Mouse (Mus musculus) thymus, adult 2 months (tissue): ENCODE data around the gene Hck. TPM values are rescaled to one million over a fixed set of nuclear protein-coding genes. Genes with fewer than 3 reads are reported as not detected.
A peak's percentile ranks its signal among the peaks of the same experiment; 100 is the strongest.

Source experiments
- DNase-seq: peaks from one replicate; pipeline ENCODE4 v3.0.0; 2021
- H3K27ac ChIP-seq: fragments of 200-500 bp; 2 replicates; pipeline ENCODE4 v1.5.1; 2012; ENCODE audit warnings: low read length, control low read depth; ENCODE audit not compliant: control insufficient read depth, insufficient read depth
- H3K27me3 ChIP-seq: fragments of 200-500 bp; 2 replicates; pipeline ENCODE4 v1.6.1; 2012; ENCODE audit warnings: mild to moderate bottlenecking, low read length, moderate library complexity, mixed read lengths; ENCODE audit not compliant: control insufficient read depth, insufficient read depth
- H3K36me3 ChIP-seq: fragments of 200-500 bp; 2 replicates; pipeline ENCODE4 v1.6.1; 2012; ENCODE audit warnings: mild to moderate bottlenecking, low read length, moderate library complexity; ENCODE audit not compliant: control insufficient read depth, insufficient read depth
- H3K4me1 ChIP-seq: fragments of 200-500 bp; replicated peaks from 2 replicates; pipeline ENCODE4 v1.6.1; 2012; ENCODE audit warnings: low read length; ENCODE audit not compliant: control insufficient read depth, insufficient read depth
- H3K4me3 ChIP-seq: fragments of 200-500 bp; 2 replicates; pipeline ENCODE4 v1.5.1; 2012; ENCODE audit warnings: mild to moderate bottlenecking, low read length, control low read depth, moderate library complexity; ENCODE audit not compliant: control insufficient read depth, insufficient read depth
- CTCF ChIP-seq: fragments of 200-500 bp; IDR thresholded peaks from 2 replicates; pipeline ENCODE4 v1.5.1; 2012; ENCODE audit warnings: mild to moderate bottlenecking, control low read depth, low read length, moderate library complexity, borderline replicate concordance; ENCODE audit not compliant: control insufficient read depth, poor library complexity, insufficient read depth; ENCODE audit errors: extremely low read depth
- POLR2A ChIP-seq: fragments of 200-500 bp; IDR thresholded peaks from 2 replicates; pipeline ENCODE4 v1.6.1; 2012; ENCODE audit warnings: mild to moderate bottlenecking, low read length, control low read depth, moderate library complexity; ENCODE audit not compliant: control insufficient read depth, poor library complexity, insufficient read depth; ENCODE audit errors: extremely low read depth
- WGBS: fragments of 180-500 bp; shearing (Covaris S2); methylation state at CpG from one replicate; pipeline ENCODE4 v1.1.7; 2018; 5-methylcytosine and 5-hydroxymethylcytosine counted together
- polyA plus RNA-seq: library from polyadenylated mRNA; depleted of rRNA; stranded (reverse); fragments of >200 nt; gene quantifications from 2 replicates; pipeline ENCODE4 v1.2.3, GENCODE M21; 2012

The Hck gene
- polyA plus RNA-seq, 1 experiment: 22.1 TPM

DNA sequence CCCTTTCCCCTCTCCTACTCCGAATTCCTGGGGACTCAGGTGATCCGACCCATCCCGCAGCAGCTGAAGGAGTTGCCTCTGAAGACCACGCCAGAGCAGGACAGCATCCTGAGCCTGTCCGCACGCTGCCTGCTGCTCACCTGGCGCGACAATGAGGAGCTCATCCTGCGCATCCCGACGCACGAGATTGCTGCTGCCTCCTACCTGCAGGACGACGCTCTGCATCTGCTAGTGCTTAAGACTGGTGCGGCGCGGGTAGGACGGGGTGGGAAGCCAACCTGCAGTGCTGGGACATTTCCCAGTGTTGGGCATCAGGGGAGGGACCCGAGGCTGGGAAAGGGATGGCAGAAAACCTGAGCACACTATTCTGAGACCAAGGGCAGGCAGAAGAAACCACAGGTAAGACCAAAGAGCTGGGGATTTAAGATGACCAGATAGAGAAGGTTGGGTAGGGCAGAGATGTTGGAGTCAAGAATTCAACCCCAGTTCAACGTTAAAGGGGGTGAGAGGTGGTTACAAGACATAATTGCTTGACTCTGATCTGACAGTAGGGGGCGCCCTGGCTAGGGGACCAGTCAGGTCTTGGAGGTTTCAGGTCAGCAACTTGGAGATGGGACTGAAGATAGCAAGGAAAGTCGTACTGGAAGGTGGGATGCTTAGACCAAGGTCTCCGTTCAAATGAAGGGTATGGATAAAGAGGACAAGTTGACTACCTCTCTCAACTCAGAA is 37.3 kb upstream of the Hck start:
- DNase-seq: no peak
- Histone ChIP-seq H3K27me3 (no peaks in the 10 kb centered on the region), H3K4me1 (no peaks in the 10 kb centered on the region), H3K4me3 (no peak overlapping the region), H3K36me3 (no peaks in the 10 kb centered on the region), H3K27ac (no peak overlapping the region)
- WGBS: 86% methylated on average over 23 of the region's 23 CpGs
- no peak for TF ChIP-seq POLR2A
- TF ChIP-seq CTCF: no peak

DNA sequence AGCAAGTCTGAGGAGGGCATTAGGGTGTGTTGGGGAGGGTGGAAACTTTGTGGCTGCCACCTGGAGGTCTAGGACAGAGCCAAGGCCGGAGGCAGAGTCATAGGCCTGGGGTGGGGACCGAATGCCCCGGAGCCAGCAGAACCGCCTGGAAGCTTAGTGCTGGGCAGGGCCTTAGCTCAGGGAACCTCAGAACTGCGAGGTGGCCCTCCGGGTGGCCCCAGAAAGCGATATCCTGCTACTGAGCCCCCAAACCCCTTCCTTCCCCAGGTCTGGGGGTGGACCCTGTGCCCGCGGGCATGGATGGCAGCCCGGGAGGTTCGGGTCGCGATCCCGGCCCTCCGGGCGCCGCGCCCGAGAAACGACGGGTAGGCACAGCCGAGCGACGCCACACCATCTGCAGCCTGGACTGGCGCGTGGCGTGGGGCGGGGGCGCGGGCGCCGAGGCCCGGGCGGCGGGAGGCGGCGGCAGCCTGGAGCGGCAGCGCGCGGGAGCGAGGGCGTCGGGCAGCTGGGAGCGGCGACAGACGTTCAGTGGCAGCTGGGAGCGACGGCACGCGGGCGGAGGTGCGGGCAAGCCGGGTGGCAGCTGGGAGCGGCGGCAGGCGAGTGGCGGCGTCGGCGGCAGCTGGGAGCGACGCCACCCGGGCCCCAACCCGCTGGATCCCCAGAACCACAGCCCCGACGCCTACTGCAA is 36.6 kb upstream of the Hck start:
- no peaks in the 10 kb centered on the region for H3K36me3 ChIP-seq
- TF ChIP-seq CTCF: no peak
- TF ChIP-seq POLR2A: no peak
- H3K27me3 ChIP-seq: no peaks in the 10 kb centered on the region
- 97% methylated on average over 67 of the region's 67 CpGs for WGBS
- H3K4me1 ChIP-seq: no peaks in the 10 kb centered on the region
- DNase-seq: no peak
- no peak overlapping the region for H3K4me3 ChIP-seq
- H3K27ac ChIP-seq: no peak overlapping the region

DNA sequence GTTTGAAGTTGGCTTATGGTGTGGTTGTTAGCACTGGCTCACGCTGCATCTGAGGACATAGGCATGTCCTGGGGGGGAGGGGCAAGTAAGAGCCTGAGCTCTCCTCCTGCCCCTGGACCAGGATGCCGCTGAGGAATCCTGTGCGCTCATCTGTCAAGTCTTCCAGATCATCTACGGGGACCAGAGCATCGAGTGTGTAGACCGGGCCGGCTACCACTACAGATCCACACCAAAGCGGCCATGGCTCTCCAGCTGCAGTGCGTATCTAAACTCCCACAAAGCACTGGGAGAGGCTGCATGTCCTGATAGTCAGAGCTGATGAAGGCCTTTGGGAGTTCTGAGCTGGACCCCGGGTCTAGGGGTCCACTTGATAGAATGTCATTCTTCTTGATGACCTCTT is 33.6 kb upstream of the Hck start:
- DNase-seq: no peak
- Histone ChIP-seq H3K36me3 (no peaks in the 10 kb centered on the region), H3K27ac (no peak overlapping the region), H3K4me1 (no peaks in the 10 kb centered on the region), H3K27me3 (no peaks in the 10 kb centered on the region), H3K4me3 (no peak overlapping the region)
- 98% methylated on average over 10 of the region's 10 CpGs for whole genome bisulfite sequencing
- no peak for TF ChIP-seq POLR2A
- no peak for TF ChIP-seq CTCF

- Histone ChIP-seq H3K27me3 (no peaks in the 10 kb centered on the region), H3K4me1 (no peaks in the 10 kb centered on the region), H3K36me3 (no peaks in the 10 kb centered on the region), H3K27ac (no peak overlapping the region), H3K4me3 (no peak overlapping the region)
- DNase-seq: no peak
- WGBS: 53% methylated on average over 2 of the region's 2 CpGs
- TF ChIP-seq CTCF: no peak
- no peak for TF ChIP-seq POLR2A
These were observed 32.3 kb upstream of the Hck start for GRCm38 (mm10) chr2:153075961-153076360.

DNA sequence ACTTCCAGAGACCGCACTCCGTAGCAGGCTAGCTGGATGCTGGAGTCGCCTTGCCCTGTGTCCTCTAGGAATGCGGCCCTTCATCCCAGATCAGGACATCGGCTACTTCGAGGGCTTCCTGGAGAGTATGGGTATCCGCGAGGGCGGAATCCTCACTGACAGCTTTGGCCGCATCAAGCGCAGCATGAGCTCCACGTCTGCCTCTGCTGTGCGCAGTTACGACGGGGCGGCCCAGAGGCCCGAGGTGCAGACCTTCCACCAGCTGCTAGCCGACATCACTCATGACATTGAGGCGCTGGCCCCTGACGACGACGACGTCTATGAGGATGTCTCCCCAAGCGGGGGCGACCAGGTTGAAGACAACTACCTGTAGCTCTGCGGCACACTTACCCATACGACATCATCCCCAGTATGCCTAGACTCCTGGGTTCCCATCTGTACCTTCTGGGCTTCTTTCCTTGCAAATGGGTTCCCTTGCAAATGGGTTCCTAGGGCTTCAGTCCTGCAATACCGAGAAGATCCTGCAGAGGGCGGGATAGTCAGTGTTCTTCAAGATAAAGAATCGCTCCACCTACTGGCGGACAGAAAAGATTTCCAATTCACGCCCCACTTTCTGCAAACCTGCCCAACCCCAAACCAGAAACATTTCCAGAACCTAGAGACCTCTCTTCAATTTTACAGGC is 27.3 kb upstream of the Hck start:
- Histone ChIP-seq H3K27ac (no peak overlapping the region), H3K4me1 (peaks cover 5% of the 10 kb centered on the region; the same call in 1 of the 2 replicates), H3K36me3 (no peaks in the 10 kb centered on the region), H3K27me3 (no peaks in the 10 kb centered on the region), H3K4me3 (no peak overlapping the region)
- peak; percentile 71 for DNase-seq
- 66% methylated on average over 32 of the region's 32 CpGs for WGBS
- peak; percentile 45; the same call in 1 of the 2 replicates for TF ChIP-seq CTCF
- no peak for TF ChIP-seq POLR2A

DNA sequence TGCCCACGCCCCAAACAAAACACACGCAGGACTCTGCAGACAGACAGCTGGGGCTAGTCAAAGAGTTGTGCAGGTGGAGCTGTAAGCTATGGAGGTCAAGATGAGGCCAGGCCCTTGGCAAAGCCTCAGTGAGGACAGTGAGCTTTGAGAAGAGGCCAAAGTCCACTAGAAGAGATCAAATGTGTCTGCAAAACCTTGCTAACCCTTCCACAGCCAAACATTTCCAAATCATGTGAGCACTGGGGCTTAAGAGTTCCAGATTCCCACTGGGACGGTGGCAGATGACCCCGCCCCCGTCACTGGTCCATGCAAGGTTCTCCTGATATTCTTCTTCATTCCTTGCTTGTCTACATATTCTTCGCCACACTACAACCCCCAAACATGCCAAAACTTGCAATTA is 26.4 kb upstream of the Hck start:
- TF ChIP-seq CTCF (no peak), POLR2A (no peak)
- H3K27me3 ChIP-seq: no peaks in the 10 kb centered on the region
- no peak overlapping the region for H3K4me3 ChIP-seq
- peaks cover 5% of the 10 kb centered on the region; the same call in 1 of the 2 replicates for H3K4me1 ChIP-seq
- H3K27ac ChIP-seq: no peak overlapping the region
- no peaks in the 10 kb centered on the region for H3K36me3 ChIP-seq
- no peak for DNase-seq
- WGBS: 78% methylated on average over 6 of the region's 6 CpGs
